Mouse (Mus musculus): ENCODE measurements around the gene Crmp1. TPM values are rescaled to one million over a fixed set of nuclear protein-coding genes. Genes with fewer than 3 reads are reported as not detected.

The Crmp1 gene
- total RNA-seq, 2 experiments from 2014 or later = 11.1 to 19.5 TPM

- peak; percentile 62 for DNase-seq
Measured at GRCm38 (mm10) chr5:37298370-37298769, 56.6 kb downstream of the Crmp1 start.

DNA sequence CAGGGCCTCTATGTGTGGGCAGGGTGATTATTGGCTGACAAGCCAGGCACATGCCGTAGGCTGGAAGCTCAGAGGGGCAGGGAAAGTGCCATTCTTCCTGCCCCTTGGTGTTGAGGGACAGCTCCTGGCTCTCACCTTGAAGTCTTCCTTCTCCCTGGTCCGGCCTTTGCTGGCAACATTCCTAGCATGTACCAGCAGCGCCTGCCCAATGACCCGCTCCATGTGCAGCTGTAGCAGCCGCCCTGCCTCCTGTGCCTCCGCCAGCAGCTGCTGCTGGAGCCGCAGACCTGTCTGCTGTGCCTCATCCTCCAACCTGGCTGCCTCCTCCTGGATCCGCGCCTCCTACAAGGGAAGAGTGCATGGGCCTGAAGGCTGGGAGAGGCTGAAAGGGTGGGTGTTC is 68.3 kb downstream of the Crmp1 start:
- DNase-seq = no peak

GRCm38 (mm10) chr5:37312980-37313722 is 71.4 kb downstream of the Crmp1 start:
- no peak for DNase-seq

DNA sequence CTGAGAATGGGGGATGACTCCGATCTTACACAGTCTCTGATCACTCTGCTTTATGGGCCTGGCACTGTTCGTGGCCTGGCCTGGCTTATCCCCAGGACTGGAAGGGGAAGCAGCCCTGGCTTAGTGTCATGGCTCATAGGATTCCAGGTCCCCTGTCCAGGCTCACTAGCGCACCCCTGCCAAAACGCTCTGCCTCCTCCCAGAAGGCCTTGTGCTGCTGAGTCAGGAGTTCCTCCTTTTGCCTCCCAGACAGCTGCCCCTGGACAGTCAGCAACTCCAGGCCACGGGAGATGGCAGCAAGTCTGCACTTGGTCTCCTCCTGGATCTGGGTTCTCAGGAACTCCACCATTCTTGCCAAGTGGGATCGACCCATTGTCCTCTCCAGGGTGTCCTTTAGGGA is 77.0 kb downstream of the Crmp1 start:
- DNase-seq = no peak

- no peak for DNase-seq
Measured at GRCm38 (mm10) chr5:37320174-37320573, 78.4 kb downstream of the Crmp1 start.

DNA sequence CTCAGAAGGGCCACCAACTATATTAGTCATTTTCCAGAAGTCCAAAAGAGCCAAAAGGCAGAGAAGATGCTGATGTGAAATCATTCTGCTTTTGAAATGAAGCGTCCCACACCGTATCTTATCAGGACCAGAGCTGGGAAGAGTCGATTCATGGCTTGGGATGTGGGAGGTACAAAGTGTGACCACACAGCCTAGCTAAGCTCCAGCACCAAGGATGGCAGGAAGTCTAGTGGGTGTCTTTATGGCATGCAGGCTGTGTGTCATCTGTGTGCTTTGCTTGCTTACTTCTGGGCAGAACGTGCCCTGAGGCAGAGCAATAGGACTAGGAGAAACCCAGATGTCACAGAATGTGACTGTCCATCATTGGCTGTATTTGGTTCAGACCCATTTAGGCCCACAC is 79.0 kb downstream of the Crmp1 start:
- DNase-seq = no peak

DNA sequence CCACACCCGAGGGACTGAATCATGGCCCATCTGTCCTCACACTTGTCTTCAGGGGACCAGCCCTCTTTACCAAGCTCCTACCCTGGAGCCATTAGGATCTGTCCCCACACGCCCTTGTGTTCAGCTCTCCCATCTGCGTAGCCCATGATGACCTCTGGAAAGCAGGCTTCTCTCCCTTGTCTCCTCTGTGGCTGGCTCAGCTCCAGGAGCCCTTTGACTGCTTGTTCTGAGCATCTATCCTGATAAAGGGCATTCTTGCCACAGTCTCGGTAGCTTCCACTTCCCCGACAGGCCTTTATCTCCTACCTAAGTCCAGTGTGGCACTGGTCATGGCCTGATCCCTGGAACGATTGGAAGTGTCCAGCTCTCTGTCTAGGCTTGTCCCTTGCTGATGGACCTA is 84.9 kb downstream of the Crmp1 start:
- DNase-seq = no peak

DNA sequence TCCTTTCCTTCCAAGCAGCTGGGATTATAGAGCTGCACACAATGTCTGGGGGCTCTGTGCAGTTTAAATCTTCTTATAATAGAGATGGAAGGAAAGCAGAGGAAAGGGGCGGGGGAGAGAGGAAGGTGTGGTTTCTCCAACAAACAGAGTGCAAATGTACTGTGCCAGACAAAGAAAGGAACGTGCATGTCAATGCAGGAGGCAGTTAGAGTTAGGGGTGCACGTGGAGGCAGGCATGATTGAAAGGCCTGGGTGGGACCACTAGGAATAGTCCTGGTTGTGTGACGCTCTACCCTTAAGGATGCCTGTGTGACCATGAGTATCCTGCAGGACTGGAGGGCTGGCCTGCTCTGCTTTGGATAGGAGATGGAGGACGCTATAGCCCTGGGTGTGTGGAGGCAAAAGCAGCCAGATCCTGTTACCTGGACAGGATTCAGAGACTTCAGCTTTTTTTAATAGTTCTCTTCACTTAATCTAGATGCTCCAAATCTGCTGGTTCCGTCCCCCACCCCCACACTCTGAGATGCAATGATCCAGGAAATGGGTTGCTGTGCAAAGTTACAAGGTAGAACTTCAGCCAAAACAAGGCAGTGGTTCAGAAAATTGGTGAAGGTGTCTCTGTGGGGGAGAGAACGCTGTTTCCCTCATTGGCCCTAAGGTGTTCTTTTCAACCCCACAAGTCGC is 88.9 kb downstream of the Crmp1 start:
- no peak for DNase-seq

DNA sequence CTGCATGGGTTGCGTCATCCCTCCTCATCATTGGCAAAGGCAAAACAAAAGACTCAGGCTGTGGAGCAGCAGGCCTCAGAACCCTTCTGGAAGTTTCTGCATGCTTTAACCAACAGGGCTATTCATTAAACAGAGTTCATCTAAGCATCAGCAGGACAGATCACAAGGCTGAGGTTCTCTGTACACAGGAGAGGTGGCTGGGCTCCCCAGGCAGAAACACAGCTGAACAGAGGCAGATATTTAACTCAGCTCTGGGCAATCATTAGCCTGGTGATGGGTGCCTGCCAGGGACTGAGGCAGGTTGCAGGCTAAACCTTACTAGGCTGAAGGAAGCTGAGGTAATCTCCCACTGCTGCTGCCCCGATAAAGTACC is 89.4 kb downstream of the Crmp1 start:
- no peak for DNase-seq

- DNase-seq = no peak
Measured at GRCm38 (mm10) chr5:37332066-37332465, 90.3 kb downstream of the Crmp1 start.

DNA sequence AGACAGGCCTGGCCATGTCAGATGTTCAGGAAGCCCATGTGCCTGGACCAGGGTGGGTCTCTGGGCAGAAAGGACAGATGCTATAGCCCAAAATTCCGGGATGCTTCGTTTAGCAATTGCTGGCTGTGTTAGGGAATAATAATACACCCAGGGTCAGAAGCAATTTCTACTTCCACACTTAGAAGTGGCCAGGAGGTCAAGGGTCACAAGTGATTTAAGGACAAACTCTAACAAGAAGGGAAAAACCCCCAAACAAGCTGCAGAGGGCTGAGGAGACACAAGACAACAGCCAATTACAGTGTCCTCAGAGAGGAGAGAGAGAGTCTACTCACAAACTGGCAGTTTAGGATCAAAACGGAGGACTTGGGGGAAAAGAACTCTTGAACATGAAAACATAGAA is 93.3 kb downstream of the Crmp1 start:
- no peak for DNase-seq

GRCm38 (mm10) chr5:37336485-37337105 is 94.9 kb downstream of the Crmp1 start, which contains the start of gene Evc:
TSS of gene Evc (minus strand) at chr5:37336894.
- DNase-seq = peak; percentile 75

DNA sequence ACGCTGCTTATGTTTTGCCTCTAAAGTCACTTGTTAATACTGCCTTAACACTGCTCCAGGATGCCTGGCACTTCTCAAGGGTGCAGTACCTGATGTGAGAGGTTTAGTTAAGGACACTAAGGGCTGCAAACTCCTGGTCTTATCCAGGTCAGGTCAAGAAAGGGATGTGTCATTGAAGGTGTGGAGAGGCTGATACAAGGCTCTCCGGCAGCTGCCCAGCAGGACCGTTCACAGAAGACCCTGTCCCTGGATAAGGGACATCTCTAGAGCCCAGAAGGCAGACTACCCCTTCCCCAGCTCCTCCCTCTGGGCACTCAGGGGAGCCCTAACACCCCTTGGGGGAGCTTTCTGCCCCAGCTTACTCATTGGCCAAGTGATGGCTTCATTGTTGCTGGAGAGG is 96.0 kb downstream of the Crmp1 start:
- DNase-seq = no peak

GRCm38 (mm10) chr5:37338288-37338687 is 96.5 kb downstream of the Crmp1 start, which contains the start of gene Evc2:
TSS of gene Evc2 (plus strand) at chr5:37338499.
- peak; percentile 84 for DNase-seq

Other genes with a start within 250 kb of the Crmp1 start
- under 1 TPM; 0.60 to 0.67 TPM for gene Gm1043, start 156.6 kb upstream of the Crmp1 start, total RNA-seq (2021)
- 10 to 100 TPM; 10.3 to 16.0 TPM for gene Evc, start 95.0 kb downstream of the Crmp1 start, total RNA-seq (2021)
- 10 to 100 TPM; 10.9 to 15.3 TPM for gene Evc2, start 96.6 kb downstream of the Crmp1 start, total RNA-seq (2021)

Measured in adrenal gland, postnatal 10 days (tissue).